Mouse (Mus musculus) thymus, postnatal 36 days (tissue): ENCODE data around the gene Col10a1.
A peak's percentile ranks its signal among the peaks of the same experiment; 100 is the strongest.
"Not testable (repeated sequence)": the region's sequence is repeated elsewhere in the genome, so short reads cannot be mapped to it uniquely, and the experiment has no call there.

Experiments
- DNase-seq, 2 experiments: peaks; one replicate each; pipeline ENCODE4 v3.0.0; 2022; ENCODE audit warnings: mixed read lengths in 2 of 2

Gene Col10a1

GRCm38 (mm10) chr10:34389681-34390080 lies at the start of gene Col10a1:
TSS of gene Col10a1 (plus strand) at chr10:34389981.
- no peak for DNase-seq

GRCm38 (mm10) chr10:34341014-34341413 lies 48.8 kb upstream of the Col10a1 start:
- DNase-seq = no peak

GRCm38 (mm10) chr10:34341886-34342285 lies 47.9 kb upstream of the Col10a1 start:
- DNase-seq = no peak

- no peak for DNase-seq
These were observed 37.6 kb upstream of the Col10a1 start for GRCm38 (mm10) chr10:34352166-34352565.

- DNase-seq = no peak
These were observed 31.5 kb upstream of the Col10a1 start for GRCm38 (mm10) chr10:34358263-34358662.

- no peak for DNase-seq
These were observed 26.0 kb upstream of the Col10a1 start for GRCm38 (mm10) chr10:34363756-34364155.

- DNase-seq = no peak
These were observed 21.6 kb upstream of the Col10a1 start for GRCm38 (mm10) chr10:34368138-34368537.

GRCm38 (mm10) chr10:34373332-34373731 lies 16.4 kb upstream of the Col10a1 start:
- DNase-seq = no peak

GRCm38 (mm10) chr10:34385636-34386035 lies 4.1 kb upstream of the Col10a1 start:
- DNase-seq = no peak

- no peak for DNase-seq
These were observed 7.2 kb downstream of the Col10a1 start for GRCm38 (mm10) chr10:34396959-34397358.

- no peak for DNase-seq
These were observed 9.5 kb downstream of the Col10a1 start for GRCm38 (mm10) chr10:34399267-34399666.

- DNase-seq = peak; percentile 94 to 97
These were observed 28.5 kb downstream of the Col10a1 start, which contains the start of gene Nt5dc1 for GRCm38 (mm10) chr10:34418204-34418756. TSS of gene Nt5dc1 (minus strand) at chr10:34418552.

GRCm38 (mm10) chr10:34418794-34419193 lies 29.0 kb downstream of the Col10a1 start:
- not testable (repeated sequence) for DNase-seq

GRCm38 (mm10) chr10:34431783-34432182 lies 42.0 kb downstream of the Col10a1 start:
- no peak for DNase-seq

GRCm38 (mm10) chr10:34434191-34434590 lies 44.4 kb downstream of the Col10a1 start:
- DNase-seq = not testable (repeated sequence)
